Mouse (Mus musculus) fibroblast of lung, adult 2 months (primary cell): ENCODE measurements around the gene Gm17727.
"Not testable (repeated sequence)": the region's sequence is repeated elsewhere in the genome, so short reads cannot be mapped to it uniquely, and the experiment has no call there.

ENCODE experiments used
- DNase-seq: peaks from one replicate; pipeline ENCODE4 v3.0.0-alpha.2; 2011; ENCODE audit warnings: low read depth

Gene Gm17727

DNA sequence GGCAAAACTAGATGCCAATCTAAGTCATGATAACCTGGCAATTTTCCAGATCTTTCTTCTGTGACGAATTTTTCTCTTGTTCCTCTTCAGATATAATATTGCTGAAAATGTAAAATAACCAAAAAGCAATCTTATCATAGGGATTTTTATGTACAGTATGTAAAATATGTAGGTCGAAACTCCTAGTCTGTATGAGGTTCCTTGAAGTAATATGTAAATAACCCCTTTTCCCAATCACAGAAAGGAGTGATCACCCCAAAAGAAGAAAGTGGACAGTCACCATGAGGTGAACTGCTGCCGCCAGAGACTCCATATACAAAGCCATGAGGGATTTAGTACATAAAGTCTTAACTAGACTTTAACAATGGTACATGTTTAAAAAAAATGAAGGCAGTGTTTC is at the start of gene Gm17727:
TSS of gene Gm17727 (minus strand) at position 101 of the 400 bp plus-strand sequence.
- no peak for DNase-seq

- not testable (repeated sequence) for DNase-seq
Measured at GRCm38 (mm10) chr9:35817881-35818280, 40.0 kb upstream of the Gm17727 start.

- DNase-seq: no peak
Measured at GRCm38 (mm10) chr9:35798146-35798545, 20.2 kb upstream of the Gm17727 start.

DNA sequence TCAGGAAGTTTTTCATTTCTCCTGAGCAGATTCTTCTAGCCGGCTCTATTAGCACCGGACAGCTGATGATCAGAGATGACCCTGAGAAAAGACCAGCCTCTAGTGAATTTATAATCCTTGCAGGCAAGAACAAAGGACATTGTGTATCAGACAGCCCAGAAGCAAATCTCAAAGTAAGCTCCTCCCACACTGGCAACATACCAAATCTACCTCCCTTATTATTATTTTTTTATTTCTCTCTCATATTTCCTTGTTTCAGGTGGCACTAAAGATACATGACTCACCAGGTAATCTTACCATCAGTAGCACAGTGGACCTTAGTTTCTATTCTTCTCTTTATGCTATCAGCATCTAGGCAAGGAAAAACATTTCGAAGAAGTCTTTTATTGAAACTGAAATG is 12.1 kb upstream of the Gm17727 start, which contains the start of the genes Gm27235 and D730048I06Rik:
TSS of gene Gm27235 (minus strand) at position 101 of the 400 bp plus-strand sequence.
TSS of gene D730048I06Rik (minus strand) at position 112 of the 400 bp plus-strand sequence.
- no peak for DNase-seq

GRCm38 (mm10) chr9:35756843-35757242 is 21.1 kb downstream of the Gm17727 start:
- DNase-seq: no peak

DNA sequence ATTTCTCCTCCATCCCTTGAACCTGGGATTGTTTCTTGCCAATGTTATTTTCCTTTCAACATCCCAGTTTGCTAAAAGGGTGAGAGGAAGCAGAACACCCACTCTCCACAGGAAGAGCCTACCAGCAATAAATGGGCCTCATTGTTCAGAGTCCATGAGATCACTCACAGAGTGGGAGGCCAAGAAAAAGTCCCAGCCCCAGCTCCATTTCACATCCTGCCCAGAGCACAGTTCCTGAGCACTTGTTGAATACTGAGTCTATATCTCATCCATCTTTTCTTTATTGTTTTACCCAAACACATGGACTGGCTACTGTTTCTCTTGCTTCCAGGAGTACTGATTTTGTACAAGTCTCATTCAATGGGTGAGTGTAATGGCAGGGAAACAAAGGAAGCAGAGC is 37.2 kb downstream of the Gm17727 start, which contains the start of gene Gm17677:
TSS of gene Gm17677 (plus strand) at position 301 of the 400 bp plus-strand sequence.
- DNase-seq: no peak
